Mouse (Mus musculus) small intestine, adult 2 months (tissue): Measurements from ENCODE around the gene Nme3.

Source experiments
- CTCF ChIP-seq: fragments of 200-500 bp; IDR thresholded peaks from 2 replicates; pipeline ENCODE4 v1.5.1; 2012; ENCODE audit warnings: low read depth, mild to moderate bottlenecking, control low read depth, inconsistent platforms, low read length, moderate library complexity, mixed read lengths; ENCODE audit not compliant: insufficient replicate concordance, insufficient read length; ENCODE audit errors: extremely low read depth
- POLR2A ChIP-seq: fragments of 200-500 bp; IDR thresholded peaks from 2 replicates; pipeline ENCODE4 v1.6.1; 2012; ENCODE audit warnings: low read depth, mild to moderate bottlenecking, control low read depth, inconsistent platforms, low read length, moderate library complexity

GRCm38 (mm10) chr17:24892785-24893184 is 3.5 kb upstream of the Nme3 start:
- TF ChIP-seq CTCF = no peak
- no peak for TF ChIP-seq POLR2A
